22 mouse cellular contexts compared by ENCODE assay signal in genomic region chr3:80852912-80853507, GRCm38 (mm10). TPM values are rescaled to one million over a fixed set of nuclear protein-coding genes. Genes with fewer than 3 reads are reported as not detected.
DNase-seq lines count a peak whose midpoint lies in the region; ATAC-seq lines count a peak whose summit lies in the region.
"Had no signal": no experiment of that assay in that cellular context is flagged by ENCODE, and none has a peak within 500 bp of the region (broad histone marks: within the 10 kb centered on the region; RNA-seq: fewer than 3 reads in every experiment).

No protein-coding gene starts in this region.

- ATAC-seq in kidney, embryonic 14.5 days (ENCODE audit: low FRiP score, low TSS enrichment), result peak; percentile 83; the same call in 1 of the 2 replicates
- peak; percentile 79 for ATAC-seq in kidney, embryonic 15.5 days (replicated peaks; ENCODE audit: low FRiP score)
- ATAC-seq in kidney, embryonic 16.5 days (ENCODE audit: low FRiP score, low TSS enrichment), result peak; percentile 39; the same call in 1 of the 2 replicates
- ATAC-seq: activated CD4-positive, CD25-positive, alpha-beta regulatory T cell, adult 4 months; CD4-positive, CD25-positive, alpha-beta regulatory T cell, adult 4 months; Patski had no signal

- WGBS in kidney, embryonic 14.5 days, result 40% methylated on average over 3 of the region's 3 CpGs
- 42% methylated on average over 3 of the region's 3 CpGs for WGBS in kidney, embryonic 15.5 days
- WGBS in kidney, embryonic 16.5 days, result 41% methylated on average over 3 of the region's 3 CpGs

- no peaks in the 10 kb centered on the region for H3K36me3 ChIP-seq in kidney, embryonic 14.5 days (ENCODE audit: control insufficient read depth, insufficient read depth, low read length)
- H3K36me3 ChIP-seq in kidney, embryonic 15.5 days, result no peaks in the 10 kb centered on the region
- no peaks in the 10 kb centered on the region for H3K36me3 ChIP-seq in kidney, embryonic 16.5 days (ENCODE audit: insufficient read depth, low read length)
- H3K36me3 ChIP-seq: G1E had no signal

- no peak overlapping the region for H3K27ac ChIP-seq in kidney, embryonic 14.5 days (ENCODE audit: low read depth, low read length)
- no peak overlapping the region for H3K27ac ChIP-seq in kidney, embryonic 15.5 days
- H3K27ac ChIP-seq in kidney, embryonic 16.5 days (ENCODE audit: low read length), result no peak overlapping the region

- H3K4me2 ChIP-seq in kidney, embryonic 14.5 days (replicated peaks; ENCODE audit: low read depth, low read length), result no peak overlapping the region
- H3K4me2 ChIP-seq in kidney, embryonic 15.5 days, result no peak overlapping the region
- no peak overlapping the region for H3K4me2 ChIP-seq in kidney, embryonic 16.5 days (replicated peaks; ENCODE audit: low read depth, low read length)

- no peaks in the 10 kb centered on the region for H3K4me1 ChIP-seq in kidney, embryonic 14.5 days (ENCODE audit: control insufficient read depth, insufficient read depth, low read length)
- H3K4me1 ChIP-seq in kidney, embryonic 15.5 days, result no peaks in the 10 kb centered on the region
- no peaks in the 10 kb centered on the region for H3K4me1 ChIP-seq in kidney, embryonic 16.5 days (ENCODE audit: insufficient read depth, low read length)

- no peaks in the 10 kb centered on the region for H3K9me3 ChIP-seq in kidney, embryonic 14.5 days (ENCODE audit: control insufficient read depth, low read length)
- no peaks in the 10 kb centered on the region for H3K9me3 ChIP-seq in kidney, embryonic 15.5 days (replicated peaks)
- no peaks in the 10 kb centered on the region for H3K9me3 ChIP-seq in kidney, embryonic 16.5 days (ENCODE audit: low read length)
- H3K9me3 ChIP-seq: G1E had no signal

- H3K27me3 ChIP-seq in kidney, embryonic 14.5 days (ENCODE audit: control insufficient read depth, insufficient read depth, low read length), result no peaks in the 10 kb centered on the region
- no peaks in the 10 kb centered on the region for H3K27me3 ChIP-seq in kidney, embryonic 15.5 days
- no peaks in the 10 kb centered on the region for H3K27me3 ChIP-seq in kidney, embryonic 16.5 days (ENCODE audit: insufficient read depth, low read length)
- H3K27me3 ChIP-seq: CH12.LX had no signal

- no peak overlapping the region for H3K9ac ChIP-seq in kidney, embryonic 14.5 days (ENCODE audit: low read depth, low read length)
- H3K9ac ChIP-seq in kidney, embryonic 15.5 days, result no peak overlapping the region
- no peak overlapping the region for H3K9ac ChIP-seq in kidney, embryonic 16.5 days (replicated peaks; ENCODE audit: low read length)

- no peak for DNase-seq in kidney, postnatal 14 days
- no peak for DNase-seq in kidney, adult 18-20 months
- DNase-seq in kidney, postnatal 10 days, result no peak
- DNase-seq: adrenal gland, adult 2 months; adrenal gland, adult 8-10 months; adrenal gland, postnatal 10 days; adrenal gland, postnatal 14 days; adrenal gland, postnatal 25 days; adrenal gland, postnatal 36 days; B cell, adult 2 months; cerebellum, adult 11 months; cerebellum, adult 11-12 months; cerebellum, adult 18-20 months had no signal

- H3K4me3 ChIP-seq in kidney, embryonic 14.5 days (ENCODE audit: low read length), result no peak overlapping the region
- no peak overlapping the region for H3K4me3 ChIP-seq in kidney, embryonic 15.5 days (replicated peaks)
- no peak overlapping the region for H3K4me3 ChIP-seq in kidney, embryonic 16.5 days (ENCODE audit: low read length)

RNA-seq across cellular contexts. Expression of gene Gria2, which starts 50.4 kb away (rescaled TPM):
- polyA plus RNA-seq in kidney, embryonic 14.5 days (2014; fragmentation: Nextera tagmentation; extraction: Ambion mirVana), result 0.87 and 1.0 TPM in 2 replicates
- 0.72 and 1.1 TPM in 2 replicates for polyA plus RNA-seq in kidney, embryonic 15.5 days (2015; fragmentation: Nextera tagmentation; extraction: Ambion mirVana)
- polyA plus RNA-seq in kidney, embryonic 16.5 days (2015; fragmentation: Nextera tagmentation; extraction: Ambion mirVana), result 0.54 and 0.89 TPM in 2 replicates
- polyA plus RNA-seq: C2C12; CD4-positive, CD25-positive, alpha-beta regulatory T cell, adult 4 months; G1E; Patski had no signal
